Mouse (Mus musculus): Measurements from ENCODE around the gene Tcn2.

GRCm38 (mm10) chr11:3970361-3970760, 38.4 kb upstream of the Tcn2 start:
- TF ChIP-seq CTCF (IDR thresholded peaks at IDR 0.05; ENCODE audit: extremely low read depth, insufficient read depth, insufficient read length, insufficient replicate concordance) (no peak), POLR2A (IDR thresholded peaks at IDR 0.05; ENCODE audit: low read depth, low read length) (no peak)
